Mouse (Mus musculus): ENCODE measurements around the gene Srd5a1. TPM values are rescaled to one million over a fixed set of nuclear protein-coding genes. Genes with fewer than 3 reads are reported as not detected.

Gene Srd5a1
- 21.5 TPM in 2 replicates for polyA plus RNA-seq (2014; fragmentation: Nextera tagmentation; extraction: Ambion mirVana)

DNA sequence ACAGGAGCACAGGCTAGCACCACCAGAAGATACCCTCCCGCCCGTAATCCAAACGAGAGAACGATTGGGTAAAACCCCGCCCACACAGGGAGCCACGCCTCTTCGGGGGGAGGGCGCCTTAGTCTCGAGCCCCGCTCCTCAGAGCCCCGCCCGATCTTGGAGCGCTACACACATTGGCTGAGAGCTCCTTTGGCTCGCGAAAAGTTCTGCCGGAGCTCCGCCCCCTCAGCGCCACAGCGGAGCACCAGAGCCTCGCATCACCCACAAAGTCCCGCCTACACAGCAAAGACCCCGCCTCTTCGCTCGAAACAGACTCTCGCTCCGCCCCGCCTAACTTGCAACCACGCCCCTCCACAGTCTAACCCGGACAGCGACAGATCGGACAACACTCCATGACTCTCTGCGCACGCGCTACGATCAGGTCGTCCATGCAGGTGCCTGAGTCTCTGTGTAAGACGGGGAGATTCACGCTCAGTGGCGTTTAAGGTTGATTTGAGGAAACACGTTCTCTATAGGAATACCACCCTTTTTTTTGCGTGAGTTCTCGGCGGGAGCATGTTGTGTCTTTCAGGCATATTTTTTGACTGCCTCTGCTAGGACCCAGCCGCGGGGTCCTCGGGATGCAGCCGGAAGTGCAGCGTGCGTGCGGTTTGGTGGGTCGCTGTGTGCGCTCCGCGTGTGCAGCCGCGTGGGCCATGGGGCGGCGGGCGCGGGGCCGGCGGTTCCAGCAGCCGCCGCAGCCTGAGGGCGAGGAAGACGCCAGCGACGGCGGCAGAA is at the start of gene Srd5a1:
Gene Srd5a1, minus strand, starts transcription at position 45 of the 777 bp plus-strand sequence.
- peaks cover 10% of the 10 kb centered on the region; the same call in 1 of the 2 replicates for H3K36me3 ChIP-seq (ENCODE audit: control insufficient read depth, insufficient read depth, low read length)
- peak; percentile 99 for DNase-seq (ENCODE audit: low spot score)
- H3K9me3 ChIP-seq (ENCODE audit: control insufficient read depth, low read length), result no peaks in the 10 kb centered on the region
- H3K27ac ChIP-seq (ENCODE audit: low read depth, low read length), result 0 out of 2 replicates have a peak within 1 kb of the TSS, but pooled peaks have one; percentile 17
- WGBS, result under 1% methylated on average over 68 of the region's 69 CpGs
- ATAC-seq (ENCODE audit: low FRiP score), result peak; percentile 100
- no peaks in the 10 kb centered on the region for H3K27me3 ChIP-seq (ENCODE audit: control insufficient read depth, insufficient read depth, low read length)
- peak within 1 kb of the TSS; percentile 92 for H3K4me3 ChIP-seq (ENCODE audit: low read depth, low read length)
- H3K4me2 ChIP-seq (replicated peaks; ENCODE audit: low read depth, low read length), result peak within 1 kb of the TSS; percentile 63
- peak within 1 kb of the TSS; percentile 62 for H3K9ac ChIP-seq (ENCODE audit: low read depth, low read length)
- H3K4me1 ChIP-seq (replicated peaks; ENCODE audit: control insufficient read depth, insufficient read depth, low read length), result no peaks in the 10 kb centered on the region; the same call in 1 of the 2 replicates

GRCm38 (mm10) chr13:69654508-69654907 is 43.3 kb upstream of the Srd5a1 start:
- Histone ChIP-seq H3K4me2 (replicated peaks; ENCODE audit: low read depth, low read length) (no peak overlapping the region), H3K9ac (ENCODE audit: low read depth, low read length) (no peak overlapping the region), H3K9me3 (ENCODE audit: control insufficient read depth, low read length) (no peaks in the 10 kb centered on the region), H3K27ac (ENCODE audit: low read depth, low read length) (no peak overlapping the region), H3K4me1 (replicated peaks; ENCODE audit: control insufficient read depth, insufficient read depth, low read length) (no peaks in the 10 kb centered on the region), H3K4me3 (ENCODE audit: low read depth, low read length) (no peak overlapping the region), H3K36me3 (ENCODE audit: control insufficient read depth, insufficient read depth, low read length) (no peaks in the 10 kb centered on the region), H3K27me3 (ENCODE audit: control insufficient read depth, insufficient read depth, low read length) (no peaks in the 10 kb centered on the region)
- ATAC-seq (ENCODE audit: low FRiP score) (no peak), DNase-seq (ENCODE audit: low spot score) (no peak)
- 71% methylated on average over 3 of the region's 3 CpGs for WGBS

GRCm38 (mm10) chr13:69646481-69646880 is 35.2 kb upstream of the Srd5a1 start:
- WGBS, result 86% methylated on average over 9 of the region's 9 CpGs
- Histone ChIP-seq H3K9me3 (ENCODE audit: control insufficient read depth, low read length) (no peaks in the 10 kb centered on the region), H3K4me1 (replicated peaks; ENCODE audit: control insufficient read depth, insufficient read depth, low read length) (no peaks in the 10 kb centered on the region), H3K27ac (ENCODE audit: low read depth, low read length) (no peak overlapping the region), H3K4me3 (ENCODE audit: low read depth, low read length) (no peak overlapping the region), H3K27me3 (ENCODE audit: control insufficient read depth, insufficient read depth, low read length) (no peaks in the 10 kb centered on the region), H3K36me3 (ENCODE audit: control insufficient read depth, insufficient read depth, low read length) (no peaks in the 10 kb centered on the region), H3K9ac (ENCODE audit: low read depth, low read length) (no peak overlapping the region), H3K4me2 (replicated peaks; ENCODE audit: low read depth, low read length) (no peak overlapping the region)
- no peak for ATAC-seq (ENCODE audit: low FRiP score)
- DNase-seq (ENCODE audit: low spot score), result no peak

DNA sequence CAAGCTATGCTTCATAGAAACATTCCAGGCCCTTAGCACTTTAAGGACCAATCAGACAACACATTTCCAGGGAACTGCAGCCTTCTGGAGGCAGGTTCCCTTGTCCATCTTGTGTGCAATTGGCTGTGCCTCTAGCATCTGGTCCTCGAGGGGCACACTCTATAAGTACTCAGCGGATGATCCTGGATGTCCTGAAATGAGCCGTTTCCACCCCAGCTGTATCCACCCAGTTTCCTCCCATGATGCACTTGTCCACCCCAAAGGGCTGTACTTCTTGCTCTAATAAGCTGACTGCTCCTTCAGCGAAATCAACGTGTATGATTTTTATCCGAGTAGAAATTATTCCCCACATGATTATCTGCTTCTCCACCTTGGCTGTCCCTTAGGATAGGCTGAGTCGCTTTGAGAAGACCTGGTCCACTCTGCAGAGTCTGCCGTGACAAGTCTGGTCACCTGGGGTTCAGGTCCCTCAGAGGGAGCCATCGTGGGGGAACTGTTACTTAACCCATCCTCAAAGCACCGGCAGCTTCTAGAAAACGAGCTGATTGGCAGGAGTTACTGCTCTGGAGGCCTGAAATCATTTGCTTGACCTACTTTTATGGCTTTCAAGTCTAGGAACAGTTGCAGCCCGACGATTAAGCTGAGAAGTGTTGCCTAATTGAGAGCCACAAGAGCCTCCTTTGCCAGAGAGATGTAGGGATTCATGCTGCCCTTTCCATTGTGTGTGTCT is 34.6 kb upstream of the Srd5a1 start:
- H3K4me3 ChIP-seq (ENCODE audit: low read depth, low read length), result no peak overlapping the region
- ATAC-seq (ENCODE audit: low FRiP score) (no peak), DNase-seq (ENCODE audit: low spot score) (no peak)
- H3K27ac ChIP-seq (ENCODE audit: low read depth, low read length), result no peak overlapping the region
- no peaks in the 10 kb centered on the region for H3K36me3 ChIP-seq (ENCODE audit: control insufficient read depth, insufficient read depth, low read length)
- no peaks in the 10 kb centered on the region for H3K27me3 ChIP-seq (ENCODE audit: control insufficient read depth, insufficient read depth, low read length)
- H3K9me3 ChIP-seq (ENCODE audit: control insufficient read depth, low read length), result no peaks in the 10 kb centered on the region
- no peak overlapping the region for H3K9ac ChIP-seq (ENCODE audit: low read depth, low read length)
- H3K4me2 ChIP-seq (replicated peaks; ENCODE audit: low read depth, low read length), result no peak overlapping the region
- 79% methylated on average over 13 of the region's 13 CpGs for WGBS
- H3K4me1 ChIP-seq (replicated peaks; ENCODE audit: control insufficient read depth, insufficient read depth, low read length), result no peaks in the 10 kb centered on the region

GRCm38 (mm10) chr13:69644427-69645166 is 33.4 kb upstream of the Srd5a1 start:
- ATAC-seq (ENCODE audit: low FRiP score), result no peak

DNA sequence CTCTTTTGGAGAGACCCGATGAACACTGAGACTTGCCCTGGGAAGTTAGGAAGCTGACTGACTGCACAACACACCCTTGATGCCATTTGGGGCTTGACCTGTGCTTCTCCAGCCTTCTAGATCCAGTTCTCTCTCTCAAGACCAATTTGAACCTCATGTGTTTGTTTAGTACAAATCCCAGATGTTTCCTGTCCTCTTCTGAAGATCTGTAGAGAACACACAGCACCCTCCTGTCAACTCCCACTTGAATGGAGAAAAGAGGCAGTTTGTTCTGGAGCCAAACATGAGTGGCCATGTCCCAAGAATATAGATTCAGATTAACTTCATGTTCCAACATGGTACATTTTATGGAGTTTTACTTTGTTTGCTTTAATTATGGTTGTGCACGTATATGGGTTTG is 32.7 kb upstream of the Srd5a1 start:
- Histone ChIP-seq H3K9me3 (ENCODE audit: control insufficient read depth, low read length) (no peaks in the 10 kb centered on the region), H3K9ac (ENCODE audit: low read depth, low read length) (no peak overlapping the region), H3K4me3 (ENCODE audit: low read depth, low read length) (no peak overlapping the region), H3K27ac (ENCODE audit: low read depth, low read length) (no peak overlapping the region), H3K27me3 (ENCODE audit: control insufficient read depth, insufficient read depth, low read length) (no peaks in the 10 kb centered on the region), H3K4me2 (replicated peaks; ENCODE audit: low read depth, low read length) (no peak overlapping the region), H3K36me3 (ENCODE audit: control insufficient read depth, insufficient read depth, low read length) (0 out of 2 replicates have a peak, but pooled peaks cover 3% of the 10 kb centered on the region), H3K4me1 (replicated peaks; ENCODE audit: control insufficient read depth, insufficient read depth, low read length) (no peaks in the 10 kb centered on the region)
- DNase-seq (ENCODE audit: low spot score) (no peak), ATAC-seq (ENCODE audit: low FRiP score) (no peak)
- WGBS, result 88% methylated on average over 2 of the region's 2 CpGs

More at GRCm38 (mm10) chr13:69644427-69645166, 33.4 kb upstream of the Srd5a1 start:
- Histone ChIP-seq H3K9ac (ENCODE audit: low read depth, low read length) (no peak overlapping the region), H3K27me3 (ENCODE audit: control insufficient read depth, insufficient read depth, low read length) (no peaks in the 10 kb centered on the region), H3K4me2 (replicated peaks; ENCODE audit: low read depth, low read length) (no peak overlapping the region), H3K9me3 (ENCODE audit: control insufficient read depth, low read length) (no peaks in the 10 kb centered on the region), H3K36me3 (ENCODE audit: control insufficient read depth, insufficient read depth, low read length) (no peaks in the 10 kb centered on the region), H3K27ac (ENCODE audit: low read depth, low read length) (no peak overlapping the region), H3K4me3 (ENCODE audit: low read depth, low read length) (no peak overlapping the region), H3K4me1 (replicated peaks; ENCODE audit: control insufficient read depth, insufficient read depth, low read length) (no peaks in the 10 kb centered on the region)
- 88% methylated on average over 13 of the region's 13 CpGs for WGBS
- DNase-seq (ENCODE audit: low spot score), result no peak

GRCm38 (mm10) chr13:69642656-69643216 is 31.5 kb upstream of the Srd5a1 start:
- WGBS, result 82% methylated on average over 5 of the region's 5 CpGs
- Histone ChIP-seq H3K27ac (ENCODE audit: low read depth, low read length) (no peak overlapping the region), H3K27me3 (ENCODE audit: control insufficient read depth, insufficient read depth, low read length) (no peaks in the 10 kb centered on the region), H3K4me3 (ENCODE audit: low read depth, low read length) (no peak overlapping the region), H3K9ac (ENCODE audit: low read depth, low read length) (no peak overlapping the region), H3K4me2 (replicated peaks; ENCODE audit: low read depth, low read length) (no peak overlapping the region), H3K36me3 (ENCODE audit: control insufficient read depth, insufficient read depth, low read length) (0 out of 2 replicates have a peak, but pooled peaks cover 3% of the 10 kb centered on the region), H3K9me3 (ENCODE audit: control insufficient read depth, low read length) (no peaks in the 10 kb centered on the region), H3K4me1 (replicated peaks; ENCODE audit: control insufficient read depth, insufficient read depth, low read length) (no peaks in the 10 kb centered on the region)
- no peak for DNase-seq (ENCODE audit: low spot score)
- no peak for ATAC-seq (ENCODE audit: low FRiP score)

DNA sequence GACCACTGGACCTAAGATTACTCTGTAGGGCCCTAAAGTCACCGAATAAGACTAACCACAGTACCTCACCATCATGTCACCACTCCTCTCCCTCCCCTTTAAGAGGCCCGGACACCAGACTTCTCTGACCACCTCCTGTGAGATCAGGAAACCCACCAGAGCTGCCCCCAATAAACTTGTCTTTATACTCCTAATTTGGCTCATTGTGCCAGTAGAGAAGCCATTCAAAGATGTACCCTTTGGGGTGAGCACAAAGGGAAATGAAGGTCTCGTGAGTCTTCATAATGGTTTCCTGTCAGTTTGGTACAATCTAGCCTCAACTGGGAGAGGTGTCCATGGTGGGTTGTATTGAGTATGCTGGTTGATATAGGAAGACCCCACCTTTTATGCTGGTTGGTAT is 29.8 kb upstream of the Srd5a1 start:
- WGBS, result 86% methylated on average over 3 of the region's 3 CpGs
- no peak overlapping the region for H3K27ac ChIP-seq (ENCODE audit: low read depth, low read length)
- no peaks in the 10 kb centered on the region for H3K4me1 ChIP-seq (replicated peaks; ENCODE audit: control insufficient read depth, insufficient read depth, low read length)

More for the DNA sequence above, 29.8 kb upstream of the Srd5a1 start:
- no peaks in the 10 kb centered on the region for H3K9me3 ChIP-seq (ENCODE audit: control insufficient read depth, low read length)
- no peak overlapping the region for H3K9ac ChIP-seq (ENCODE audit: low read depth, low read length)
- DNase-seq (ENCODE audit: low spot score) (no peak), ATAC-seq (ENCODE audit: low FRiP score) (no peak)
- H3K4me2 ChIP-seq (replicated peaks; ENCODE audit: low read depth, low read length), result no peak overlapping the region
- H3K27me3 ChIP-seq (ENCODE audit: control insufficient read depth, insufficient read depth, low read length), result no peaks in the 10 kb centered on the region
- no peak overlapping the region for H3K4me3 ChIP-seq (ENCODE audit: low read depth, low read length)
- H3K36me3 ChIP-seq (ENCODE audit: control insufficient read depth, insufficient read depth, low read length), result 0 out of 2 replicates have a peak, but pooled peaks cover 3% of the 10 kb centered on the region
